Mouse (Mus musculus) left cerebral cortex, adult 9 months (tissue): Measurements from ENCODE around the gene Zfr2.

Experiments
- DNase-seq, 2 experiments: peaks; one replicate each; pipeline ENCODE4 v3.0.0; 2022; ENCODE audit warnings: low spot score in 2 of 2

Gene Zfr2

GRCm38 (mm10) chr10:81232580-81233225 is at the start of gene Zfr2:
Zfr2 (plus strand) TSS chr10:81233155.
- DNase-seq = peak; percentile 89 to 96

- no peak for DNase-seq
Observed at GRCm38 (mm10) chr10:81183805-81184204, 49.1 kb upstream of the Zfr2 start, which contains the start of gene 4930442H23Rik. 4930442H23Rik (minus strand) TSS chr10:81183849.

- no peak for DNase-seq
Observed at GRCm38 (mm10) chr10:81184765-81185164, 48.2 kb upstream of the Zfr2 start.

GRCm38 (mm10) chr10:81187161-81187560 is 45.8 kb upstream of the Zfr2 start:
- DNase-seq = no peak

- no peak for DNase-seq
Observed at GRCm38 (mm10) chr10:81189821-81190220, 43.1 kb upstream of the Zfr2 start.

- no peak for DNase-seq
Observed at GRCm38 (mm10) chr10:81190236-81190911, 42.6 kb upstream of the Zfr2 start.

- no peak for DNase-seq
Observed at GRCm38 (mm10) chr10:81190912-81191321, 42.0 kb upstream of the Zfr2 start.

GRCm38 (mm10) chr10:81191342-81191982 is 41.5 kb upstream of the Zfr2 start:
- no peak for DNase-seq

- DNase-seq = peak; percentile 84 to 89
Observed at GRCm38 (mm10) chr10:81192270-81192967, 40.5 kb upstream of the Zfr2 start.

GRCm38 (mm10) chr10:81192968-81193501 is 39.9 kb upstream of the Zfr2 start:
- no peak for DNase-seq

- DNase-seq = no peak
Observed at GRCm38 (mm10) chr10:81193991-81194774, 38.8 kb upstream of the Zfr2 start.

- no peak for DNase-seq
Observed at GRCm38 (mm10) chr10:81195300-81195699, 37.7 kb upstream of the Zfr2 start.

GRCm38 (mm10) chr10:81196470-81197065 is 36.4 kb upstream of the Zfr2 start:
- no peak for DNase-seq

GRCm38 (mm10) chr10:81197305-81197704 is 35.6 kb upstream of the Zfr2 start:
- DNase-seq = no peak

- DNase-seq = peak in 1 of 2 experiments; percentile 84
Observed at GRCm38 (mm10) chr10:81198230-81198629, 34.7 kb upstream of the Zfr2 start.

GRCm38 (mm10) chr10:81198990-81199389 is 34.0 kb upstream of the Zfr2 start:
- no peak for DNase-seq

- no peak for DNase-seq
Observed at GRCm38 (mm10) chr10:81200141-81200540, 32.8 kb upstream of the Zfr2 start.

- no peak for DNase-seq
Observed at GRCm38 (mm10) chr10:81200605-81201287, 32.2 kb upstream of the Zfr2 start.

GRCm38 (mm10) chr10:81201807-81202758 is 30.9 kb upstream of the Zfr2 start, which contains the start of gene Nmrk2:
Nmrk2 (minus strand) TSS chr10:81202051.
- DNase-seq = no peak
